Mouse (Mus musculus) yolk sac, embryonic 10.5 days (tissue): ENCODE data around the gene Slc12a9.
"Not testable (repeated sequence)": the region's sequence is repeated elsewhere in the genome, so short reads cannot be mapped to it uniquely, and the experiment has no call there.

Experiments
- DNase-seq: peaks from one replicate; pipeline ENCODE4 v3.0.0-alpha.2; 2017; ENCODE audit warnings: low spot score

The Slc12a9 gene

GRCm38 (mm10) chr5:137287953-137288743, 45.2 kb downstream of the Slc12a9 start:
- DNase-seq, result no peak

GRCm38 (mm10) chr5:137287032-137287952, 46.1 kb downstream of the Slc12a9 start, which contains the start of gene Ache:
Gene Ache (plus strand): TSS chr5:137287519.
- DNase-seq, result peak; percentile 43

- peak; percentile 80 for DNase-seq
Observed at GRCm38 (mm10) chr5:137286655-137287031, 46.8 kb downstream of the Slc12a9 start.

- DNase-seq, result no peak
Observed at GRCm38 (mm10) chr5:137285986-137286385, 47.4 kb downstream of the Slc12a9 start.

GRCm38 (mm10) chr5:137285045-137285444, 48.4 kb downstream of the Slc12a9 start:
- no peak for DNase-seq

- DNase-seq, result not testable (repeated sequence)
Observed at GRCm38 (mm10) chr5:137284411-137284810, 49.0 kb downstream of the Slc12a9 start.

DNA sequence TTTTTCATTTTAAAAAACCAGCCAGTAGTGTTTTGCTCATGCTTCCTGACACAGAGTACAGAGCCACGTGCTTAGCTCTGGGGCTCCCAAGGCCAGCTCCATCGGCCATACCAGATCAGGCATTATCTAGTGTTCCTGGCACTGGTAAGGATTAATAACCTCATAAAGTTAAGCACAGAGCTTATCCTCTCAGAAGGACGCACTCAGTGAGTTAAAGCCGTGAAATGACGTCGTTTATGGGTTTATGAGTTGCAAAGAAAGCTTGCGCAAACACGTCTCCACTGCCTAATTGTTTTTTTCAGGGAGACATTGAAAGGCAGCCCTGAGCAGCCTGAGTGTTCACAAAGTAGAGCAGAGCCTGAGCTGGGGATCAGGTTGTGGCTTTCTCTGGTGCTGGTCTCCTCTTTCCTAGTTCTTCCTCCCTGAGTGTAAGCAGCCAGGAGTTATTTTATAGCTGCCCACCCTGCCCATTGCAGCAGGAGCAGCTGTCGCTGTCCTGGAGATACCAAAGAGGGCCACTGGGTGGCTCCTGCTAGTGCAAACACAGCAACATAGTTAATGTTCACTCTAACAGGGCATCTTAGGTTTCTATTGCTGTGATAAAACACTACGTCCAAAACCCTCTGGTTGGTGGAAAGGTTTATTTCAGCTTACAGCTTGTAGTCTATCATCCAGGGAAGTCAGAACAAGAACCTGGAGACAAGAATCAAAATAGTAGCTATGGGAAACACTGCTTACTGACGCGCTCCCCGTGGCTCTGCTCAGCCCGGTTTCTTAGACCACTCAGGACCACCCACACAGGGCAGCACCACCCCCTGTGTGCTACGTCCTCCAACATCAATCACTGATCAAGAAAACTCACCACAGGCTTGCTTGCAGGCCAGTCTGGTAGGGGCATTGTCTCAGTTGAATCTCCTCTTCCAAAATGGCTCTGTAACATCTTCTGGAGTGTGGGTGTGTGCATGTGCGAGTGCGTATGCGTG, 55.7 kb downstream of the Slc12a9 start:
- DNase-seq, result no peak

GRCm38 (mm10) chr5:137268131-137268910, 65.1 kb downstream of the Slc12a9 start:
- DNase-seq, result no peak

DNA sequence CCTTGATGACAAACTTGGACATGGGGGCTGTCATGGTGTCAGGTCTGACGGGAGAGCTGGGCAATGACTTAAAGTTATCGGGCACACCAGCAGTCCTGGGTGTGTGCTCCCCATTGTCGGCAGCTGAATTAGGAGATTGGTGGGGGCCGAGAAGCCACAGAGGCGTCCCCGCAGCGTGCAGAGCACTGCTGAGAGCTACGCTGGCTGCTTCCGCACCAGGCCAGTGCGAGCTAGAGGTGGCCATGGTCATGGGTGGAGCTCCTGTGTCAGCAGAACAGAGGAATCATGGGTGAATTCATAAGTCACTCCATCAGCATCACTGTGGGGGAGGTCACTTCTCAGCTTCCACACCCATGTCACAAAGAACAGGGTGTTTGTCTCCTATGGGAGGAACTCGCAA, 68.6 kb downstream of the Slc12a9 start:
- no peak for DNase-seq
